Mouse (Mus musculus): ENCODE results near the gene Nxnl1.

- no peak for TF ChIP-seq CTCF (conservative IDR thresholded peaks at IDR 0.05; ENCODE audit: low read length)
- TF ChIP-seq POU5F1 (IDR thresholded peaks at IDR 0.05; ENCODE audit: borderline replicate concordance, low read length) = no peak
- TF ChIP-seq NANOG (IDR thresholded peaks at IDR 0.05; ENCODE audit: borderline replicate concordance, low read length) = no peak
Measured at GRCm38 (mm10) chr8:71537028-71537867, 29.2 kb downstream of the Nxnl1 start, which contains the start of gene Bst2.
